Mouse (Mus musculus) G1E (cell line): ENCODE data around the gene Prx.

Experiments
- CTCF ChIP-seq: IDR thresholded peaks from 2 replicates; pipeline ENCODE4 v1.5.1; 2012; ENCODE audit warnings: low read depth, low read length, inconsistent platforms, mixed read lengths
- GATA1 ChIP-seq: IDR thresholded peaks from 2 replicates; pipeline ENCODE4 v1.6.1; 2012; ENCODE audit warnings: borderline replicate concordance, low read length, inconsistent platforms, mixed read lengths

- TF ChIP-seq CTCF (no peak), GATA1 (no peak)
Measured at GRCm38 (mm10) chr7:27501620-27502019, 2.5 kb downstream of the Prx start.
